Mouse (Mus musculus) megakaryocyte, adult 5-6 weeks (primary cell): ENCODE measurements around the gene Lyrm2. TPM values are rescaled to one million over a fixed set of nuclear protein-coding genes. Genes with fewer than 3 reads are reported as not detected.
A peak's percentile ranks its signal among the peaks of the same experiment; 100 is the strongest.

ENCODE experiments used
- ATAC-seq: 2 replicates; pipeline ENCODE4 v1.8.0; 2016; ENCODE audit warnings: mild to moderate bottlenecking, inconsistent platforms; ENCODE audit not compliant: poor library complexity, severe bottlenecking
- total RNA-seq, 2 experiments: library from RNA; stranded (forward) in 1 of 2; stranded (reverse) in 1 of 2; fragments of 153-499, 151-499 nt in 1 of 2; fragments of 221-1000, 200-1000 nt in 1 of 2; gene quantifications; 2 replicates each; pipeline versions ENCODE4 v1.2.3 to v1.2.4; 2015 to 2017

Lyrm2 gene
- 32.5 and 46.5 TPM in 2 replicates for total RNA-seq (2015)
- total RNA-seq (2017) = 71.2 and 77.3 TPM in 2 replicates

DNA sequence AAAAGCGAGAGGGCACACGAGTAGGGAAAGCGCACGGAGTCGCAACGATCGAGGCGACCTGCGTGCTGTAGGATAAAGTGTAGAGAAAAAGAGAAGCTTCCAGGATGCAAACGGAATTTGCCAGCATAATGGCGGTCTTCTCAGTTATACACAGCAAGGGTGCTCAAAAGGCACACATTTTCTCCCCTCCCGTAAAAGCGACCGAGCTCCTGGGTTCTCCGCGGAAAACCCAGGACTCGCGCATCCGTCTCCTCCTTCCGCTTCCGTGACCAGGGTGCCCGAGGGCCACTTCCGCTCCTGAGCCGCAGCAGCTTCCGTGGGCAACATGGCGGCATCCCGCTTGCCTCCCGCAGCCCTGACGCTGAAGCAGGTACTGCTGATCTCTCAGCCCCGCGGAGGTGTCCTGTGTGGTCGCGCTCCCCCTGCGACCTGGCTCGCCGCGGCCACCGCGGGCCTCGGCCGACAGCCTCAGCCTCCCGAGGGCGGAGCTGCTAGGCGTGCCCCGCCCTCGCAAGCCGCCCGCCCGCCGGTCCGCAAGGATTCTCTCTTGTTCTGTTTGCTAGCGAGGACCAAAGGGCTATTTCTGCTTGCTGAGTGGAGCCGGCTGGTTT lies at the start of gene Lyrm2:
Gene Lyrm2 (plus strand): TSS at position 288 of the 611 bp plus-strand sequence.
- ATAC-seq = peak; percentile 99

DNA sequence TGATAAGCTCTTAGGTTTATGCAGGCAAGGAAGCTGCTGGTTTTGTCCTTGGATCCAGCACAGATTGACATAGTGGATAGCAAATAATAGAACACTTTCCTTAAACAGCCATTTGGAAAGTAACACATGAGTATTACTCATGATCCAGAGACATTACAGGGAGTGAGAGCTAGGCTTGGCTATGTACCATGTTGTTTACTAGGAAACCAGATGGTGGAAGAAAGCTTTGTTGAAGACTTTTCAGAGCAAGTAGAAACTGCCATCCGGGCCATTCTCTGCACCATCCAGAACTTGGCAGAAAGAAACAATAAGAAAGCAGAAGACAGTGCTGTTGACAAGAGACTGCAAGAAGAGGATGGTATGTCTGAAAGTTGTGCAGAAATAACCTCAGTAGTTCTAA lies 49.3 kb upstream of the Lyrm2 start:
- no peak for ATAC-seq

- ATAC-seq = no peak
These were observed 42.6 kb upstream of the Lyrm2 start for GRCm38 (mm10) chr4:32757430-32757829.

DNA sequence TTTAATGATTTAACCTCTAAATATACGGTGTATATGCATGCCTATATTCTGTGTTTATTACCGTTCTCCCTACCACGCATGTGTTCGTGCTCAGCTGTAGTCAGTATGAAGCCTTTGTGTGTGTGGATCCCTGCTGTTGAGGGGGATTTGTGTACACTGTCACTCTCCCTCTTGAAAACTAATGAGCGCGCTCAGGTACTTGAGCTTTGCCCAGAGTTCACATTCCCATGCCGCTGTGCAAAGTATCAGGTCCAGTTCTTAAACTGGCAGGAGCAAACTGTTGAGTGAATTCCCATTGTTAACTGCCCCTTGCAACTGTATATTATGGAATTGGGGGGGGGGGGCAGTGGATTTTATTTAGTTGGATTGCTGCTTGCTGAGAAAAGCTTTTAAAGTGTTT lies 32.6 kb upstream of the Lyrm2 start:
- no peak for ATAC-seq

DNA sequence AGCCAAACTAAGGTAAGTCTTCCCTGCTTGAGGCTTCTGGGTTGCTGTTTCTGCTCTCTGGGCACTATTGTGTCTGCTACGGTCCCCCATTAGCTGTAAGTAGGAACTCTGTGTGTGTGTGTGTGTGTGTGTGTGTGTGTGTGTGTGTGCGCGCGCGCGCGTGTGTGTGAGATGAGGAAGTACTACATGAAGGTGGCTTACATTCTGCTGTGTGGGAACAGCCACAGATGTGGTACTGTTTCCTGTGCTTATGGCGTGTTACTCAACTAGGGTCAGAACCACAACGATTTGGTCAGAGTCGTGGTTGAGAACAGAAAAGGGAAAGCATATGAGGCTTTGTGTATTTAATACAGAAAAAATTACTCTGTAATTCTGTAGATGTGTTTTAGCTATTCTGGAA lies 32.0 kb upstream of the Lyrm2 start:
- peak; percentile 99 for ATAC-seq

DNA sequence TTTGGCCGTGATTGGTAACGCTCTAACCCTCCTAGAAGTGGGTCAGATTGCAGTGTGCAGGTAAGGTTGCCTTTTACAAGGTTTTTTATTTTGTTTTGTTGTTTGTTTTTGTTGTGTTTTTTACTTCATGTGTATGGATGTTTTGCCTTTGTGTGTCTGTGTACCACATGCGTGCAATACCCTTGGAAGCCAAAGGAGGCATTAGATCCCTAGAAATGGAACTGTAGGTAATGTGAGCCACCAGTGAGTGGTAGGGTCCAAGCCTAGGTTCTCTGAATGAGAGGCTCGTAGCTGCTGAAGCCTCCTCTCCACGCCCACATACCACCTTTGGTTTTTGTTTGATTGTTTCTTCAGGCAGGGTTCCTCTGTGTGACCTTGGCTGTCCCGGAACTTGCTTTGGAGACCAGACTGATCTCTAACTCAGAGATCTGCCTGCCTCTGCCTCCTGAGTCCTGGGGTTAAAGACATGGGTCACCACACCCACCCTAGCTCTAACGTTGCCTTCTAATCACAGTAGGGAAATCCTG lies 29.7 kb upstream of the Lyrm2 start:
- no peak for ATAC-seq

GRCm38 (mm10) chr4:32779996-32780395 lies 20.1 kb upstream of the Lyrm2 start:
- ATAC-seq = no peak

- ATAC-seq = no peak
These were observed 12.9 kb upstream of the Lyrm2 start for GRCm38 (mm10) chr4:32787110-32787509.

DNA sequence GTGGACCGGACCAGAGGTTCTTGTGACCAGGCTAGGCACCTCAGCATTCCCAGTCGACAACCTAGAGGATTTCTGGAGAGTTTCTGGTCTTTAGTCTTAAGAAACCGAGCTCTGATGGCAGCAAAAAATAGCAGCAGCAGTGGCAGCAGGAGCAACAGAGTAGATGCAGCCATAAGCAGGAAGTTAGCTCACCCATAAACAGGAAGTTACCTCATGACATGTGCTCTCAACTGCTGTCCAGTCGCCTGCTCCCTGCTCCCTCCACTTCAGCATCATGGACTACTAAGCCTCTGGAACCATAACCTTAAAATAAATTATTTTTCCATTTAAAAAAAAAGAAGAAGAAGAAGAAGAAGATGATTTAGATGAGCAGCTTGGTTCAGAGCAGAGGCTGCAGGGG lies 11.0 kb upstream of the Lyrm2 start:
- peak; percentile 78 for ATAC-seq

GRCm38 (mm10) chr4:32798976-32799375 lies 1.1 kb upstream of the Lyrm2 start:
- no peak for ATAC-seq

DNA sequence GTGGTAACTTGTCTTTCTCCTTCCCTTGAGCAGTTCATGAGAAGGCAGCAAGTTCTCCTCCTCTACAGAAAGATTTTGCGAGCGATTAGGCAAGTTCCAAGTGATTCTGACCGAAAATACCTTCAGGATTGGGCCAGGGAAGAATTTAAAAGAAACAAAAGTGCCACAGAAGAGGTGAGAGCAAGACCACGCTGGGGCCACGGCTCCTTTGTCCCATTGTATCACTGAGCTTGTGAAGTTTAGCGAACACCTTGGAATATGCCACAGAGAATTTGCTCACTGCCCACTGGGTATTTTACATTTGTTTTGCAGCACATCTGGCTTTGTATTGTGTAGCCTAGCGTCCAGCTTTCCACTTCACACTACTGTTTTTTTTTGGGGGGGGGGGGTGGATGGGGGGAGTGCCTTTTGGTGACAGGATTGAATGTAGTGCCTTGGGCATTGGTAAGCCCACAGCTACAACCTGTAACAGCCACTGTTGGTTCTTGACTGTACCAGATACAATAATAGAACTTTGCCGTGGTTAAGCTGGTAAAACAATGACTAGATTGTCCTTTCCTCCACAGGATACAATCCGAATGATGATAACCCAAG lies 621 bp downstream of the Lyrm2 start:
- ATAC-seq = 0 out of 2 replicates have a peak, but pooled peaks have one; percentile 11

DNA sequence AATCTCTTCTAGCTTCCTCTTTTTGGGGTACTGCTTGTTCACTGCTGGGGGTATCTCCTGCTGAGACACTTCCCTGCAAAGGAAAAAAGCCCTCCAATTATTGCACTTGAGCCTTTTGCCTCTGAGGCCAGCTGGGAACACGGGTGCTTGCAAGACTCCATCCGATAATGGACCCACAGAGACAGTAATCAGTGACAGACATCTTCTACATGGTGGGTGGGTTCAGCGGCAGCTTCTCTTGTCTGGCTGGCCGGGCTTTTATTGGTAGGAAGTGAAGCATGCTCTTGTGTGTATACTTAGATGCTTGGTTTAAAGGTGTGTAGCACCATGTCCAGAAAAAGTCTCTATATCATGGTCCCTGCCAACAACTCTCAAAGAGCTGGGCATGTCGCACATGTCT lies 17.4 kb downstream of the Lyrm2 start:
- ATAC-seq = no peak

DNA sequence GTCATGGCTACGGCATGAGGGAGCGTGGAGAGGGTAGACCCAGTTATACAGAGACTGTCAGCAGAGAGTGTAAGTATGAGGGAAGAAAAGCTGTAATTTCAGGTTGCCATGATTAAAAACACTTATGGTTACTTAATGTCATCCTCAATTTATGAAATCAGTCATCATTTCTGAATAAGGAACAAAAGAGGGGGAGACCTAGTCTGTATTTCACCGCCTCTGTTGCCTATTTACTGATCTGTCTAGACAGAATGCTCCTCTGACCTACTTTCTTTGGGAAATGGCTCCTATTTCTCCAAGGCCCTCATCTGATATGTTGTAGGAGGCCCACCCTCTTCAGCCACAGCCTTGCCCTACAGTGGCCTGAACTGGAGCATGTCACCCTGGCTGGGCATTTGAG lies 20.6 kb downstream of the Lyrm2 start:
- no peak for ATAC-seq

GRCm38 (mm10) chr4:32824254-32824653 lies 24.2 kb downstream of the Lyrm2 start:
- ATAC-seq = no peak

DNA sequence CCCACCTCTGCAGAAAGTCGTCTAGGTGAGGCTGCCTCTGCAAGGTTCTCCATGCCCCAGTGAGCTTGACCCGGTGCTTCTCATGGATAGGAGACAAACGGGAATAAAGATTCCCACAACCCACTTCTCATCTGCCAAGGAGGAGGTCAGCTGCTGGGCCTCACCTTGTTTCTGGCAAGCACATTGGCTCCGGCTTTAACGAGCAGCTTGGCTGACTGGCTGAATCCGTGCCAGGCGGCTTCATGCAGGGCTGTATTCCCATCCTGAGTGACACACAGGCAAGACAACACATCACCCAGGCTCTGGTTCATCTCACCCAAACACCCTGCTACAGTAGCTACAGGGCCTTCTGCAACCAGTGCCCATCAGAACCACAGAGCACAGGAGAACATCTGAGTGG lies 26.9 kb downstream of the Lyrm2 start:
- no peak for ATAC-seq

DNA sequence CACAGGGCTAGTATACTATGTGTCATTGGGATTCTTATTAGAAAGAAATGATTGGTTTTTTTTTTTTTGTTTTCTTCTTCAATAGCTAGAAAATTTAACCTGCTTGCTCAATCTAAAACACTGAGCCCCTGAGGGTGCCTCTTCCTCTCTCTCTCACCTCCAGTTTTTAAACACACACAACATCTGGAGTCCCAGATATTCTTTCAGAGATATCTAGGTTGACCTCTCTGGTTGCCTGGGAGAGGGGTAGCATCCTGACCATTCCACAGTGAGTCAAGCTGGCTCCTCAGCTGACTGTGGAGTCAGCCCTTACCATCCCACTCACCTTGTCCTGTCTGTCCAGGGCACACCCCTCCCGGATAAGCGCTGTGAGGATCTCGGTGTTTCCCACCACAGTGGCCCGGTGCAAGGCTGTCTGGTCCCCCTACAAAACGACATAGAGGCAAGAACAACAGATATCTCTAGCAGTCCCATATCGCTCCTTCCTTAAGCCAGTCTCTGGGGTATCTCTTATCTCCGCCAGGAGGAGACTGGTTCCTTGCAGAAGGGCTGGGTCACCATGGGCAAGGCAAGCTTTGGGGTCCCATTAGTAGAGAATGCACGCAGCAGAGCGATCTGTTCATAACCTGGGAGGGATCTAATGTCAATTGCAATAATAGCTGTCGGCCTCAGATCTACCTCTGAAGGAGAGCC lies 28.5 kb downstream of the Lyrm2 start:
- ATAC-seq = no peak

DNA sequence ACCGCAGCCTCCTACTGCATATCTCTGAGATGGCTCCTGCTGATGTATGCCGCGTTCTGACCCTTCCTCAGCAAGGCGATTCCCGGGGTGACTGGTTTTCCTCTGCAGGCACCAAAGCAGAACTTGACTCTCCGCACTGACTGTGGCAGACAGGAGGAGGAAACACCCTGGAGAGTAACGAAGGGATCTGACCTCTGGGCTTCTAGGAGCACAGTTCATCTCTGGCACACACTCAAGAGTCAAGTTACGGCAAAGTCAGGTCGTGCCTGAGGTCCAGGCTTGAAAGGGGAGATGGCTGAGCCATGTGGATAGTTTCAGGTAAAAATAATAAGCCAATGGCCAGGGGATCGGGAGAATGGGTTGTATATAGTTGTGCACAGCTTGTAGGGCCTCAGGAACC lies 29.3 kb downstream of the Lyrm2 start:
- ATAC-seq = no peak

DNA sequence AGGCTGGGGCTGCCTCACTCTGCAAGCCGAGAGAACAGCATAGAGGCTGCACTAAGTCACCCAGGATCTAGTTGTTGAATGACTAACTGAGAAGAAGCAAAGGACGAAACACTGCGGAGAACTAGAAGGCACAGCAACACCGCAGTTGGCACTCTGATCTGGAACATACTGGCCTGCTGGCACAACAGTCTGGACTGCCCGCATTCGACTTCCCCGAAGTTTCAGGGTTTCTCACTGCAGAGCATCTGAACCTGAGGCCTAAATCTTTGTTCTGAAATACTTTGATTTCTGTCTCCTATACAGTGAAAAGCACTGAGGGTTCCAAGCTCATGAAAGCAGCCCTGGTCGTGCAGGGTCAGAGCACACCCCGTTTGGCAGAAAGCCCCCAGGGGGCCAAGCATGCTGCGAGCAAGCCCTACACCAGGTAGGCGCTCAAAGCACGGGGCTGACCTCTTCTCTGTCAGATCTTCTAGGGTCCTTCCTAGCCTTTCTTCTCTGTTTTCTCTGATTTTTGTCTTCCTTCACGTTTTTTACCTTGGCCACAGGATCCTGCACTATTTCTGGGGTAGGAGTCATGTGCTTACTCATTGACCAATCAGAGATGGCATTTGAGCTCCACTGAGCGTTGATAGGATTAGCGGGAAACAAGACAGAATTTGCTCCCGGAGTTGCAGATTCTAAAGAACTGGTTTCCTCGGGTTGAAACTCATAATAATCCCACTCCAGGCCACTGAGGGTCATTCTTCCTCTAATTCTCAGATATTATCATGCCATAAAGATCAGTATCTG lies 33.6 kb downstream of the Lyrm2 start:
- no peak for ATAC-seq

DNA sequence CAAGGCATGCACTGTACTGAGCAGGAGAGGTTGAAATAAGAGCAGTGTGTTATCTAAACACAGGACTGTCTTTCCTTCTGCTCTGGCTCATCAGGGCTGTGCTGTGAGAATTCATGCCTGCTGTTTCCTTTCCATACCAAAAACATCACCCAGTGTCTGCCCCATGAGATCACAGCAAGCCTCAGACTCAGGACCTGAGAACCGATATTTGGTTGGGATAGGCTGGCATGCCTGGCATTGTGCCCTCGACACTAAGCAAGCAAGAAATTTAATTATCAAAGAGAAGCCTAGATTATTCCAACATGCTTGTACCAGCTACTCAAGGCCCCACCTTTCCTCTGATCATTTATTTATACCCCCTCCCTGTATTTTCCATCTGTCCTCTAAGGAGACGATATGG lies 34.5 kb downstream of the Lyrm2 start:
- ATAC-seq = no peak

- ATAC-seq = no peak
These were observed 36.0 kb downstream of the Lyrm2 start for GRCm38 (mm10) chr4:32836071-32836470.

GRCm38 (mm10) chr4:32838401-32838800 lies 38.3 kb downstream of the Lyrm2 start:
- ATAC-seq = no peak
